Mouse (Mus musculus) CH12.LX (cell line): ENCODE data around the gene Eif2b1. TPM values are rescaled to one million over a fixed set of nuclear protein-coding genes. Genes with fewer than 3 reads are reported as not detected.

Experiments
- DNase-seq: peaks from one replicate; pipeline ENCODE4 v3.0.0-alpha.2; 2013; ENCODE audit errors: extremely low read depth
- H3K27ac ChIP-seq: 2 replicates; pipeline ENCODE4 v1.5.1; 2012; ENCODE audit warnings: low read depth, mild to moderate bottlenecking, control low read depth, moderate library complexity; ENCODE audit not compliant: insufficient read depth
- H3K27me3 ChIP-seq: replicated peaks from 2 replicates; pipeline ENCODE3; 2012; ENCODE audit warnings: inconsistent platforms
- H3K36me3 ChIP-seq, 2 experiments: replicated peaks in 1 of 2; 2 replicates each; pipeline versions ENCODE3 to v1.6.1; 2012; ENCODE audit warnings: inconsistent platforms in 1 of 2, low read length in 1 of 2, mild to moderate bottlenecking in 1 of 2, mixed read lengths in 1 of 2, moderate library complexity in 1 of 2; ENCODE audit not compliant: control insufficient read depth in 1 of 2, insufficient read depth in 1 of 2
- H3K4me1 ChIP-seq, 2 experiments: 2 replicates each; pipeline ENCODE4 v1.6.1; 2012; ENCODE audit warnings: inconsistent platforms in 1 of 2, moderate library complexity in 1 of 2; ENCODE audit not compliant: insufficient read depth in 2 of 2, control insufficient read depth in 1 of 2
- H3K4me2 ChIP-seq: 2 replicates; pipeline ENCODE4 v1.6.1; 2012; ENCODE audit warnings: low read depth, mild to moderate bottlenecking, control low read depth; ENCODE audit not compliant: poor library complexity, insufficient read depth, severe bottlenecking
- H3K4me3 ChIP-seq, 3 experiments: fragments of 150-350 bp in 1 of 3; sonication (generic) in 1 of 3; replicated peaks in 1 of 3; 2 replicates each; pipeline versions ENCODE3 to v1.5.1; 2011 to 2012; ENCODE audit warnings: low read depth in 2 of 3, low read length in 2 of 3, mild to moderate bottlenecking in 2 of 3, moderate library complexity in 2 of 3, control low read depth in 1 of 3, improper control_type of control experiment in 1 of 3, inconsistent platforms in 1 of 3, mixed read lengths in 1 of 3; ENCODE audit not compliant: poor library complexity in 1 of 3
- H3K79me2 ChIP-seq: replicated peaks from 2 replicates; pipeline ENCODE4 v1.6.1; 2012; ENCODE audit warnings: mild to moderate bottlenecking, moderate library complexity; ENCODE audit not compliant: control insufficient read depth, poor library complexity, insufficient read depth, severe bottlenecking; ENCODE audit errors: extremely low read depth
- H3K9ac ChIP-seq: 2 replicates; pipeline ENCODE4 v1.6.1; 2012; ENCODE audit warnings: low read depth, mild to moderate bottlenecking, control low read depth, moderate library complexity; ENCODE audit not compliant: insufficient read depth
- H3K9me3 ChIP-seq: replicated peaks from 2 replicates; pipeline ENCODE3; 2012; ENCODE audit warnings: low read length, inconsistent platforms, mixed read lengths
- BHLHE40 ChIP-seq: IDR thresholded peaks from 2 replicates; pipeline ENCODE4 v1.6.1; 2011; ENCODE audit warnings: mild to moderate bottlenecking, low read depth, low read length, improper control_type of control experiment
- CHD1 ChIP-seq: IDR thresholded peaks from 2 replicates; pipeline ENCODE4 v1.6.1; 2012; ENCODE audit warnings: low read depth, low read length, improper control_type of control experiment, inconsistent platforms
- CHD2 ChIP-seq: IDR thresholded peaks from 2 replicates; pipeline ENCODE4 v1.6.1; 2011; ENCODE audit warnings: low read length, improper control_type of control experiment
- CTCF ChIP-seq, 2 experiments: IDR thresholded peaks in 1 of 2; conservative IDR thresholded peaks in 1 of 2; 2 replicates each; pipeline ENCODE4 v1.5.1; 2011 to 2012; ENCODE audit warnings: low read depth in 2 of 2, low read length in 2 of 2, improper control_type of control experiment in 1 of 2, inconsistent platforms in 1 of 2, mild to moderate bottlenecking in 1 of 2, moderate library complexity in 1 of 2
- E2F4 ChIP-seq: IDR thresholded peaks from 2 replicates; pipeline ENCODE4 v1.6.1; 2011; ENCODE audit warnings: low read depth, low read length, improper control_type of control experiment; ENCODE audit not compliant: insufficient replicate concordance
- ELF1 ChIP-seq: IDR thresholded peaks from 2 replicates; pipeline ENCODE4 v1.6.1; 2014; ENCODE audit warnings: low read depth, mild to moderate bottlenecking, inconsistent platforms, low read length, improper control_type of control experiment
- EP300 ChIP-seq: IDR thresholded peaks from 2 replicates; pipeline ENCODE4 v1.6.1; 2011; ENCODE audit warnings: low read length, improper control_type of control experiment
- ETS1 ChIP-seq: conservative IDR thresholded peaks from 2 replicates; pipeline ENCODE4 v1.6.1; 2012; ENCODE audit warnings: low read depth, mild to moderate bottlenecking, inconsistent platforms, low read length, improper control_type of control experiment, moderate library complexity
- GABPA ChIP-seq: IDR thresholded peaks from 2 replicates; pipeline ENCODE4 v1.6.1; 2012; ENCODE audit warnings: low read depth, low read length, improper control_type of control experiment, inconsistent platforms; ENCODE audit not compliant: insufficient replicate concordance
- HCFC1 ChIP-seq: IDR thresholded peaks from 2 replicates; pipeline ENCODE4 v1.6.1; 2012; ENCODE audit warnings: low read depth, mild to moderate bottlenecking, inconsistent platforms, low read length, improper control_type of control experiment
- IRF4 ChIP-seq: IDR thresholded peaks from 2 replicates; pipeline ENCODE4 v1.6.1; 2014; ENCODE audit warnings: low read depth, mild to moderate bottlenecking, inconsistent platforms, low read length, improper control_type of control experiment
- JUN ChIP-seq: IDR thresholded peaks from 2 replicates; pipeline ENCODE4 v1.6.1; 2011; ENCODE audit warnings: low read depth, mild to moderate bottlenecking, low read length, improper control_type of control experiment, moderate library complexity; ENCODE audit not compliant: insufficient read depth
- JUND ChIP-seq: conservative IDR thresholded peaks from 2 replicates; pipeline ENCODE4 v1.6.1; 2011; ENCODE audit warnings: low read depth, low read length, improper control_type of control experiment
- KAT2A ChIP-seq: IDR thresholded peaks from 2 replicates; pipeline ENCODE4 v1.6.1; 2012; ENCODE audit warnings: low read length, improper control_type of control experiment, inconsistent platforms; ENCODE audit not compliant: insufficient replicate concordance
- MAFK ChIP-seq: IDR thresholded peaks from 2 replicates; pipeline ENCODE4 v1.6.1; 2011; ENCODE audit warnings: low read length, improper control_type of control experiment; ENCODE audit not compliant: insufficient replicate concordance
- MAX ChIP-seq: IDR thresholded peaks from 2 replicates; pipeline ENCODE4 v1.6.1; 2011; ENCODE audit warnings: low read length, improper control_type of control experiment
- MAZ ChIP-seq: IDR thresholded peaks from 2 replicates; pipeline ENCODE4 v1.6.1; 2012; ENCODE audit warnings: low read depth, mild to moderate bottlenecking, inconsistent platforms, low read length, improper control_type of control experiment, moderate library complexity
- MEF2A ChIP-seq: IDR thresholded peaks from 2 replicates; pipeline ENCODE4 v1.6.1; 2014; ENCODE audit warnings: low read depth, mild to moderate bottlenecking, inconsistent platforms, low read length, improper control_type of control experiment, borderline replicate concordance
- MXI1 ChIP-seq: IDR thresholded peaks from 2 replicates; pipeline ENCODE4 v1.6.1; 2011; ENCODE audit warnings: mild to moderate bottlenecking, low read depth, low read length, improper control_type of control experiment
- MYC ChIP-seq: IDR thresholded peaks from 2 replicates; pipeline ENCODE4 v1.6.1; 2011; ENCODE audit warnings: low read depth, mild to moderate bottlenecking, improper control_type of control experiment, low read length
- NELFE ChIP-seq: IDR thresholded peaks from 2 replicates; pipeline ENCODE4 v1.6.1; 2011; ENCODE audit warnings: low read depth, low read length, improper control_type of control experiment
- NRF1 ChIP-seq: IDR thresholded peaks from 2 replicates; pipeline ENCODE4 v1.6.1; 2014; ENCODE audit warnings: low read depth, mild to moderate bottlenecking, inconsistent platforms, low read length, improper control_type of control experiment, moderate library complexity
- PAX5 ChIP-seq: IDR thresholded peaks from 2 replicates; pipeline ENCODE4 v1.6.1; 2012; ENCODE audit warnings: low read length, inconsistent platforms, mixed read lengths
- POLR2A ChIP-seq: IDR thresholded peaks from 2 replicates; pipeline ENCODE4 v1.6.1; 2011; ENCODE audit warnings: low read depth, mild to moderate bottlenecking, improper control_type of control experiment, low read length
- POLR2AphosphoS2 ChIP-seq: IDR thresholded peaks from 2 replicates; pipeline ENCODE4 v1.6.1; 2011; ENCODE audit warnings: low read depth, low read length, improper control_type of control experiment
- RAD21 ChIP-seq: IDR thresholded peaks from 2 replicates; pipeline ENCODE4 v1.6.1; 2011; ENCODE audit warnings: low read depth, mild to moderate bottlenecking, low read length, improper control_type of control experiment, moderate library complexity
- RCOR1 ChIP-seq: conservative IDR thresholded peaks from 2 replicates; pipeline ENCODE4 v1.6.1; 2012; ENCODE audit warnings: low read depth, mild to moderate bottlenecking, inconsistent platforms, low read length, improper control_type of control experiment
- SIN3A ChIP-seq: IDR thresholded peaks from 2 replicates; pipeline ENCODE4 v1.6.1; 2012; ENCODE audit warnings: low read length, improper control_type of control experiment, inconsistent platforms
- SMC3 ChIP-seq: IDR thresholded peaks from 2 replicates; pipeline ENCODE4 v1.6.1; 2011; ENCODE audit warnings: low read depth, low read length, improper control_type of control experiment
- TBP ChIP-seq: conservative IDR thresholded peaks from 2 replicates; pipeline ENCODE4 v1.6.1; 2011; ENCODE audit warnings: low read depth, low read length, improper control_type of control experiment
- TCF12 ChIP-seq: IDR thresholded peaks from 2 replicates; pipeline ENCODE4 v1.6.1; 2014; ENCODE audit warnings: low read depth, mild to moderate bottlenecking, inconsistent platforms, low read length, improper control_type of control experiment
- UBTF ChIP-seq: IDR thresholded peaks from 2 replicates; pipeline ENCODE4 v1.6.1; 2012; ENCODE audit warnings: low read depth, mild to moderate bottlenecking, inconsistent platforms, low read length, improper control_type of control experiment, moderate library complexity
- USF1 ChIP-seq: IDR thresholded peaks from 2 replicates; pipeline ENCODE4 v1.6.1; 2014; ENCODE audit warnings: low read depth, mild to moderate bottlenecking, inconsistent platforms, low read length, improper control_type of control experiment
- USF2 ChIP-seq: conservative IDR thresholded peaks from 2 replicates; pipeline ENCODE4 v1.6.1; 2011; ENCODE audit warnings: low read depth, low read length, improper control_type of control experiment
- ZC3H11A ChIP-seq: IDR thresholded peaks from 2 replicates; pipeline ENCODE4 v1.6.1; 2012; ENCODE audit warnings: low read depth, mild to moderate bottlenecking, inconsistent platforms, low read length, improper control_type of control experiment
- ZKSCAN1 ChIP-seq: IDR thresholded peaks from 2 replicates; pipeline ENCODE4 v1.6.1; 2012; ENCODE audit warnings: low read depth, inconsistent platforms, low read length, improper control_type of control experiment, borderline replicate concordance
- ZMIZ1 ChIP-seq: IDR thresholded peaks from 2 replicates; pipeline ENCODE4 v1.6.1; 2012; ENCODE audit warnings: low read depth, mild to moderate bottlenecking, inconsistent platforms, low read length, improper control_type of control experiment
- ZNF384 ChIP-seq: IDR thresholded peaks from 2 replicates; pipeline ENCODE4 v1.6.1; 2012; ENCODE audit warnings: low read depth, low read length, improper control_type of control experiment, inconsistent platforms
- dilution Hi-C: fragments of 300-500 bp; cut with MboI; formaldehyde crosslinking; loops from 2 replicates; pipeline ENCODE4 v1.14.3; 2020; ENCODE audit warnings: low sequenced_read_pairs; ENCODE audit not compliant: extremely low pct_unique_long_range_greater_than_20kb, extremely low pct_ligation_motif_present
- in situ Hi-C: fragments of 300-500 bp; cut with MboI; formaldehyde crosslinking; loops from 3 replicates; pipeline ENCODE4 v1.14.3; 2019; ENCODE audit warnings: low sequenced_read_pairs, low pct_ligation_motif_present, low pct_unique_long_range_greater_than_20kb, mixed read lengths
- polyA plus RNA-seq: library from polyadenylated mRNA; unstranded; fragments of >175 nt; gene quantifications from 2 replicates; pipeline ENCODE4 v1.2.1, GENCODE M21; 2012; ENCODE audit warnings: low read depth; ENCODE audit not compliant: insufficient read length
- total RNA-seq, 2 experiments: library from RNA; depleted of rRNA; stranded (reverse); fragments of 300-350 nt in 1 of 2; fragments of >200 nt in 1 of 2; gene quantifications; 2 replicates each; pipeline ENCODE4 v1.2.3; 2012 to 2014

The Eif2b1 gene
- total and polyA plus RNA-seq, 3 experiments: 50.8 to 104 (median 98.0) TPM

- no peaks in the 10 kb centered on the region for H3K9me3 ChIP-seq
- TF ChIP-seq ZKSCAN1 (no peak), SMC3 (peak; percentile 21; the same call in 1 of the 2 replicates), MAFK (no peak), MAZ (peak; percentile 83; the same call in 1 of the 2 replicates), ZMIZ1 (no peak), CHD2 (peak; percentile 50), JUND (peak; percentile 35; the same call in 1 of the 2 replicates), ETS1 (peak; percentile 31; the same call in 1 of the 2 replicates), RAD21 (no peak; the same call in 1 of the 2 replicates), ELF1 (peak; percentile 95), ZC3H11A (no peak), CTCF (conservative IDR thresholded peaks at IDR 0.05 in 1 of 2, IDR thresholded peaks at IDR 0.05 in 1 of 2; ENCODE audit: low read depth in 2 of 2, low read length in 2 of 2) (peak in 1 of 2 experiments; percentile 47; a peak in 2 of 4 replicates), EP300 (no peak), NRF1 (peak; percentile 63), MAX (peak; percentile 98), UBTF (no peak), MEF2A (peak; percentile 87), ZNF384 (peak; percentile 64; the same call in 1 of the 2 replicates), USF1 (peak; percentile 93), MXI1 (peak; percentile 80), TBP (peak; percentile 48; the same call in 1 of the 2 replicates), NELFE (peak; percentile 23; the same call in 1 of the 2 replicates), TCF12 (peak; percentile 68), JUN (no peak), SIN3A (peak; percentile 91), MYC (peak; percentile 95), USF2 (peak; percentile 83), PAX5 (no peak), POLR2A (peak; percentile 46; the same call in 1 of the 2 replicates), POLR2AphosphoS2 (no peak), GABPA (peak; percentile 35; the same call in 1 of the 2 replicates), RCOR1 (0 out of 2 replicates have a peak, but pooled peaks have one; percentile 49), IRF4 (peak; percentile 64), HCFC1 (peak; percentile 92), BHLHE40 (peak; percentile 91), CHD1 (no peak), KAT2A (peak; percentile 95), E2F4 (peak; percentile 56; the same call in 1 of the 2 replicates)
- in situ Hi-C loops (no loop called here), dilution Hi-C loops (no loop called here)
- peaks cover 46% of the 10 kb centered on the region for H3K79me2 ChIP-seq
- H3K36me3 ChIP-seq: peaks cover 19 to 32% of the 10 kb centered on the region in 2 experiments
- no peaks in the 10 kb centered on the region for H3K27me3 ChIP-seq
- H3K4me1 ChIP-seq: peaks cover 2 to 59% of the 10 kb centered on the region in 2 experiments; a peak in 3 of 4 replicates
- H3K9ac ChIP-seq: peak within 1 kb of the TSS; percentile 91
- peak; percentile 97 for DNase-seq
- peak within 1 kb of the TSS; percentile 87 to 94 (median 94) for H3K4me3 ChIP-seq
- H3K4me2 ChIP-seq: peak within 1 kb of the TSS; percentile 12; the same call in 1 of the 2 replicates
- peak within 1 kb of the TSS; percentile 26 for H3K27ac ChIP-seq
Measured at GRCm38 (mm10) chr5:124540383-124540786, 38.5 kb downstream of the Eif2b1 start, which contains the start of gene Tmed2. TSS of gene Tmed2 (plus strand) at chr5:124540695.
